Mouse (Mus musculus): ENCODE data around the gene Fchsd2. TPM values are rescaled to one million over a fixed set of nuclear protein-coding genes. Genes with fewer than 3 reads are reported as not detected.

The Fchsd2 gene
- polyA plus RNA-seq, 1 experiment from 2014 or later = 20.4 TPM

DNA sequence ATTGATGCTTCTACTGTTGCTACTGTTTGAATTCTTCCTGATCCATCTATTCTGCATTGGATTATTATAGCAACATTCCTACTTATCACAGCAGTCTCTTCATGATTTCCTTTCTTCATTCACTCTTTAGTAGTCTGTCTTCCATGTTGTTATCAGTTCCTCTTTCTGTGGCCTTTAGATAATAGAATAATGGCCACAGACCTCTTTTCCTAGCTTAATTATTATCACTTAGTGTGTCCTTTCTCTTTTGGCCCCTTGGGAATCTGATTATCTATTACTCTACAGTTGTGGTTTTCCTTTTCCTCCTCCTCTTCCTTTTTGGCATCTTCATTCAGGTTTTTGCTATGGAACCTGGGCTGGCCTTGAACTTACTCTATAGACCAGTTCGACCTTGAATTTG is 21.7 kb downstream of the Fchsd2 start:
- H3K4me3 ChIP-seq (ENCODE audit: low read depth, low read length) = no peak overlapping the region
- H3K9me3 ChIP-seq (replicated peaks; ENCODE audit: control insufficient read depth, low read length) = no peaks in the 10 kb centered on the region
- no peak overlapping the region for H3K4me2 ChIP-seq
- no peak overlapping the region for H3K9ac ChIP-seq (ENCODE audit: low read depth, low read length)
- ATAC-seq (replicated peaks; ENCODE audit: insufficient number of reproducible peaks, low FRiP score, low TSS enrichment) = no peak
- 77% methylated on average over 1 of the region's 1 CpGs for WGBS (ENCODE audit: insufficient replicate concordance)
- no peak overlapping the region for H3K27ac ChIP-seq (ENCODE audit: low read depth, low read length)
- H3K27me3 ChIP-seq (ENCODE audit: control insufficient read depth, insufficient read depth, low read length) = no peaks in the 10 kb centered on the region
- H3K4me1 ChIP-seq (ENCODE audit: control insufficient read depth, insufficient read depth, low read length) = peaks cover 4% of the 10 kb centered on the region; the same call in 1 of the 2 replicates
- H3K36me3 ChIP-seq (ENCODE audit: control insufficient read depth, insufficient read depth, low read length) = peaks cover 24% of the 10 kb centered on the region

GRCm38 (mm10) chr7:101119391-101119790 is 26.7 kb downstream of the Fchsd2 start:
- H3K4me1 ChIP-seq (ENCODE audit: control insufficient read depth, insufficient read depth, low read length) = 0 out of 2 replicates have a peak, but pooled peaks cover 3% of the 10 kb centered on the region
- no peaks in the 10 kb centered on the region for H3K27me3 ChIP-seq (ENCODE audit: control insufficient read depth, insufficient read depth, low read length)
- H3K4me3 ChIP-seq (ENCODE audit: low read depth, low read length) = no peak overlapping the region
- no peak overlapping the region for H3K9ac ChIP-seq (ENCODE audit: low read depth, low read length)
- no peak overlapping the region for H3K4me2 ChIP-seq
- no peak overlapping the region for H3K27ac ChIP-seq (ENCODE audit: low read depth, low read length)
- WGBS (ENCODE audit: insufficient replicate concordance) = 77% methylated on average over 7 of the region's 7 CpGs
- no peak for ATAC-seq (replicated peaks; ENCODE audit: insufficient number of reproducible peaks, low FRiP score, low TSS enrichment)
- no peaks in the 10 kb centered on the region for H3K9me3 ChIP-seq (replicated peaks; ENCODE audit: control insufficient read depth, low read length)
- peaks cover 21% of the 10 kb centered on the region for H3K36me3 ChIP-seq (ENCODE audit: control insufficient read depth, insufficient read depth, low read length)

GRCm38 (mm10) chr7:101123579-101124347 is 31.1 kb downstream of the Fchsd2 start:
- WGBS (ENCODE audit: insufficient replicate concordance) = 73% methylated on average over 6 of the region's 6 CpGs
- ATAC-seq (replicated peaks; ENCODE audit: insufficient number of reproducible peaks, low FRiP score, low TSS enrichment) = no peak

DNA sequence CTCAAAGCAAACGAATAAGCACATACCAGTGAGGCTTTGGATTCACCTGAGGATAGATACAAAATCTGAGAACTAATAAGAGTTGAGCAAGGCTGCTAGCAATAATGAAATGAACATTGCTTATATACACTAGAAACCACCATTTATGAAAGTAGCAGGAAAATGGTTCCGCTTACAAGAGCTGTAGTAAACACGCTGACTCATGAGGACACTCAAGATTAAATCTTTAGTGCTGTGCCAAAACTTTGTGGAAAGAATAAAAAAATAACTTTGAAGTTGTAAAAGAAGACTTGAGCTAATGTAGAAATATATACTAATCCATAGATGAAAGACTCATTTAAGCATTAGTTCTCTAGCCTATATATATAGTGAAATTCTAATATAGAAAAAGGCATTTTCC is 35.1 kb downstream of the Fchsd2 start:
- no peak overlapping the region for H3K4me3 ChIP-seq (ENCODE audit: low read depth, low read length)
- no peaks in the 10 kb centered on the region for H3K4me1 ChIP-seq (ENCODE audit: control insufficient read depth, insufficient read depth, low read length)
- WGBS (ENCODE audit: insufficient replicate concordance) = 83% methylated on average over 3 of the region's 3 CpGs
- no peak overlapping the region for H3K27ac ChIP-seq (ENCODE audit: low read depth, low read length)
- no peak for ATAC-seq (replicated peaks; ENCODE audit: insufficient number of reproducible peaks, low FRiP score, low TSS enrichment)
- no peaks in the 10 kb centered on the region for H3K27me3 ChIP-seq (ENCODE audit: control insufficient read depth, insufficient read depth, low read length)
- no peak overlapping the region for H3K4me2 ChIP-seq
- H3K36me3 ChIP-seq (ENCODE audit: control insufficient read depth, insufficient read depth, low read length) = no peaks in the 10 kb centered on the region
- no peak overlapping the region for H3K9ac ChIP-seq (ENCODE audit: low read depth, low read length)
- H3K9me3 ChIP-seq (replicated peaks; ENCODE audit: control insufficient read depth, low read length) = no peaks in the 10 kb centered on the region

More at GRCm38 (mm10) chr7:101123579-101124347, 31.1 kb downstream of the Fchsd2 start:
- Histone ChIP-seq H3K4me3 (ENCODE audit: low read depth, low read length) (no peak overlapping the region), H3K9me3 (replicated peaks; ENCODE audit: control insufficient read depth, low read length) (no peaks in the 10 kb centered on the region), H3K27ac (ENCODE audit: low read depth, low read length) (no peak overlapping the region), H3K27me3 (ENCODE audit: control insufficient read depth, insufficient read depth, low read length) (no peaks in the 10 kb centered on the region), H3K36me3 (ENCODE audit: control insufficient read depth, insufficient read depth, low read length) (no peaks in the 10 kb centered on the region), H3K4me1 (ENCODE audit: control insufficient read depth, insufficient read depth, low read length) (0 out of 2 replicates have a peak, but pooled peaks cover 3% of the 10 kb centered on the region), H3K9ac (ENCODE audit: low read depth, low read length) (no peak overlapping the region), H3K4me2 (no peak overlapping the region)

DNA sequence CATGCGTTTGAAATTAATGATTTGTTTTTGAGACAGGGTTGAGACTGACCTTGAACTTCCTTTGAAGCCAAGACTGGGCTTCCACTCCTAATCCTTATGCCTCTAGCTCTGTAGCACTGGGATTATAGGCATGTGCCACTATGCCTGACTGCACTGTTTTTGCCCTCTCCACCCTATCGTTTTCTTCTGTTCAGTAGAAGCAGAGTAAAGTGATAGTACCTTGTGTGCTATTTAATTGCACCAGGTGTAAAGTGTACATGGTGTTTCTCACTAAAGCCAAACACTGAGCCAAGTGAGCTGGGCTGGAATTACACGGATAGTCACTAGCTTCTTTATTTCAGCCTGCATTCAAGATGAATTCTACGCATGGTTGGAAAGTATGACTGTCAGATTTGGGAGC is 35.9 kb downstream of the Fchsd2 start:
- H3K9me3 ChIP-seq (replicated peaks; ENCODE audit: control insufficient read depth, low read length) = no peaks in the 10 kb centered on the region
- no peak overlapping the region for H3K9ac ChIP-seq (ENCODE audit: low read depth, low read length)
- no peak overlapping the region for H3K27ac ChIP-seq (ENCODE audit: low read depth, low read length)
- no peaks in the 10 kb centered on the region for H3K4me1 ChIP-seq (ENCODE audit: control insufficient read depth, insufficient read depth, low read length)
- no peak overlapping the region for H3K4me2 ChIP-seq
- no peaks in the 10 kb centered on the region for H3K36me3 ChIP-seq (ENCODE audit: control insufficient read depth, insufficient read depth, low read length)
- no peaks in the 10 kb centered on the region for H3K27me3 ChIP-seq (ENCODE audit: control insufficient read depth, insufficient read depth, low read length)
- no peak for ATAC-seq (replicated peaks; ENCODE audit: insufficient number of reproducible peaks, low FRiP score, low TSS enrichment)
- no peak overlapping the region for H3K4me3 ChIP-seq (ENCODE audit: low read depth, low read length)
- WGBS (ENCODE audit: insufficient replicate concordance) = 76% methylated on average over 4 of the region's 4 CpGs

- WGBS (ENCODE audit: insufficient replicate concordance) = 85% methylated on average over 3 of the region's 3 CpGs
- Histone ChIP-seq H3K27me3 (ENCODE audit: control insufficient read depth, insufficient read depth, low read length) (no peaks in the 10 kb centered on the region), H3K4me2 (no peak overlapping the region), H3K27ac (ENCODE audit: low read depth, low read length) (no peak overlapping the region), H3K9ac (ENCODE audit: low read depth, low read length) (no peak overlapping the region), H3K36me3 (ENCODE audit: control insufficient read depth, insufficient read depth, low read length) (no peaks in the 10 kb centered on the region), H3K9me3 (replicated peaks; ENCODE audit: control insufficient read depth, low read length) (no peaks in the 10 kb centered on the region), H3K4me1 (ENCODE audit: control insufficient read depth, insufficient read depth, low read length) (no peaks in the 10 kb centered on the region; the same call in 1 of the 2 replicates), H3K4me3 (ENCODE audit: low read depth, low read length) (no peak overlapping the region)
- ATAC-seq (replicated peaks; ENCODE audit: insufficient number of reproducible peaks, low FRiP score, low TSS enrichment) = no peak
Observed at GRCm38 (mm10) chr7:101130646-101131045, 38.0 kb downstream of the Fchsd2 start.

GRCm38 (mm10) chr7:101131281-101131680 is 38.6 kb downstream of the Fchsd2 start:
- H3K4me2 ChIP-seq = no peak overlapping the region
- H3K27ac ChIP-seq (ENCODE audit: low read depth, low read length) = no peak overlapping the region
- no peak for ATAC-seq (replicated peaks; ENCODE audit: insufficient number of reproducible peaks, low FRiP score, low TSS enrichment)
- no peaks in the 10 kb centered on the region; the same call in 1 of the 2 replicates for H3K4me1 ChIP-seq (ENCODE audit: control insufficient read depth, insufficient read depth, low read length)
- H3K9ac ChIP-seq (ENCODE audit: low read depth, low read length) = no peak overlapping the region
- H3K4me3 ChIP-seq (ENCODE audit: low read depth, low read length) = no peak overlapping the region
- H3K9me3 ChIP-seq (replicated peaks; ENCODE audit: control insufficient read depth, low read length) = no peaks in the 10 kb centered on the region
- 85% methylated on average over 6 of the region's 6 CpGs for WGBS (ENCODE audit: insufficient replicate concordance)
- no peaks in the 10 kb centered on the region for H3K27me3 ChIP-seq (ENCODE audit: control insufficient read depth, insufficient read depth, low read length)
- no peaks in the 10 kb centered on the region for H3K36me3 ChIP-seq (ENCODE audit: control insufficient read depth, insufficient read depth, low read length)

DNA sequence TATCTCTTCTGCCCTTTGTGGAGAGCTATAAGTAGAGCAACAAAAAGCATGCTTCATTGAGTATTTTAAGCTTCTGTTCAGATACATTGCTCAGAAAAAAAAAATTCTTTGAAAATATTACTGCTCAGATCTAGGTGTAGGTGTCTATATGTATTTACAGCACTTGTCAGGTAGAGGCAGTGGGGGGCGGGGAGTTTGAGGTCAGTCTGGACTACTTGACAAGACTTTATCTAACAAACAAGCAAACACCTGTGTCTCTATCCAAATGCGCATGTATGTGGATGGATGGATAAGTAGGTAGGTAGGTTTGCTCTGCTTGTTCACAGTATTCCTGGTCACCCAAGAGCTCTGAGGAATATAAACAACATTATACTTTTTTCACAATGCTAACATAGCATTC is 40.9 kb downstream of the Fchsd2 start:
- Histone ChIP-seq H3K4me3 (ENCODE audit: low read depth, low read length) (no peak overlapping the region), H3K9me3 (replicated peaks; ENCODE audit: control insufficient read depth, low read length) (no peaks in the 10 kb centered on the region), H3K27me3 (ENCODE audit: control insufficient read depth, insufficient read depth, low read length) (no peaks in the 10 kb centered on the region), H3K36me3 (ENCODE audit: control insufficient read depth, insufficient read depth, low read length) (no peaks in the 10 kb centered on the region), H3K27ac (ENCODE audit: low read depth, low read length) (no peak overlapping the region), H3K9ac (ENCODE audit: low read depth, low read length) (no peak overlapping the region), H3K4me2 (no peak overlapping the region), H3K4me1 (ENCODE audit: control insufficient read depth, insufficient read depth, low read length) (no peaks in the 10 kb centered on the region; the same call in 1 of the 2 replicates)
- 84% methylated on average over 2 of the region's 2 CpGs for WGBS (ENCODE audit: insufficient replicate concordance)
- no peak for ATAC-seq (replicated peaks; ENCODE audit: insufficient number of reproducible peaks, low FRiP score, low TSS enrichment)

GRCm38 (mm10) chr7:101134117-101134516 is 41.5 kb downstream of the Fchsd2 start:
- H3K36me3 ChIP-seq (ENCODE audit: control insufficient read depth, insufficient read depth, low read length) = no peaks in the 10 kb centered on the region
- no peaks in the 10 kb centered on the region for H3K27me3 ChIP-seq (ENCODE audit: control insufficient read depth, insufficient read depth, low read length)
- no peak for ATAC-seq (replicated peaks; ENCODE audit: insufficient number of reproducible peaks, low FRiP score, low TSS enrichment)
- no peak overlapping the region for H3K4me3 ChIP-seq (ENCODE audit: low read depth, low read length)
- no peak overlapping the region for H3K4me2 ChIP-seq
- no peaks in the 10 kb centered on the region; the same call in 1 of the 2 replicates for H3K4me1 ChIP-seq (ENCODE audit: control insufficient read depth, insufficient read depth, low read length)
- H3K27ac ChIP-seq (ENCODE audit: low read depth, low read length) = no peak overlapping the region
- WGBS (ENCODE audit: insufficient replicate concordance) = 71% methylated on average over 2 of the region's 2 CpGs
- H3K9ac ChIP-seq (ENCODE audit: low read depth, low read length) = no peak overlapping the region
- H3K9me3 ChIP-seq (replicated peaks; ENCODE audit: control insufficient read depth, low read length) = no peaks in the 10 kb centered on the region

All from heart, embryonic 11.5 days (tissue).